Mouse (Mus musculus) erythroblast, embryonic 14.5 days (primary cell): ENCODE results near the gene Upf3a. TPM values are rescaled to one million over a fixed set of nuclear protein-coding genes. Genes with fewer than 3 reads are reported as not detected.
"Not testable (repeated sequence)": the region's sequence is repeated elsewhere in the genome, so short reads cannot be mapped to it uniquely, and the experiment has no call there.

Experiments used
- H3K27me3 ChIP-seq: 2 replicates; pipeline ENCODE4 v1.6.1; 2012; ENCODE audit warnings: inconsistent platforms; ENCODE audit not compliant: control insufficient read depth
- H3K36me3 ChIP-seq: 2 replicates; pipeline ENCODE4 v1.6.1; 2012; ENCODE audit warnings: mild to moderate bottlenecking, inconsistent platforms; ENCODE audit not compliant: control insufficient read depth
- H3K4me1 ChIP-seq: 2 replicates; pipeline ENCODE4 v1.6.1; 2012; ENCODE audit warnings: inconsistent platforms; ENCODE audit not compliant: control insufficient read depth
- H3K4me3 ChIP-seq: replicated peaks from 2 replicates; pipeline ENCODE3; 2012; ENCODE audit warnings: moderate library complexity, mild to moderate bottlenecking, inconsistent platforms
- H3K9me3 ChIP-seq: 2 replicates; pipeline ENCODE4 v1.6.1; 2012; ENCODE audit warnings: low read length, inconsistent platforms, mixed read lengths; ENCODE audit not compliant: control insufficient read depth
- GATA1 ChIP-seq: IDR thresholded peaks from 2 replicates; pipeline ENCODE4 v1.6.1; 2012; ENCODE audit warnings: low read length, inconsistent platforms, mixed read lengths
- TAL1 ChIP-seq: IDR thresholded peaks from 3 replicates; pipeline ENCODE4 v1.6.1; 2012; ENCODE audit warnings: low read length, inconsistent platforms, mixed read lengths
- polyA plus RNA-seq: library from polyadenylated mRNA; stranded (reverse); fragments of >175 nt; gene quantifications from 2 replicates; pipeline ENCODE4 v1.2.3, GENCODE M21; 2012

The Upf3a gene
- polyA plus RNA-seq = 3.7 and 3.9 TPM in 2 replicates

- H3K4me1 ChIP-seq = peaks cover 31% of the 10 kb centered on the region
- no peak for TF ChIP-seq GATA1
- no peak for TF ChIP-seq TAL1
- peak within 1 kb of the TSS; percentile 86 for H3K4me3 ChIP-seq
- H3K36me3 ChIP-seq = peaks cover 39% of the 10 kb centered on the region
- no peaks in the 10 kb centered on the region for H3K27me3 ChIP-seq
- H3K9me3 ChIP-seq = no peaks in the 10 kb centered on the region
Measured at GRCm38 (mm10) chr8:13785250-13785763, at the start of gene Upf3a. Gene Upf3a, plus strand, starts transcription at chr8:13785615.

GRCm38 (mm10) chr8:13740323-13740770 lies 45.1 kb upstream of the Upf3a start:
- H3K36me3 ChIP-seq = no peaks in the 10 kb centered on the region
- no peaks in the 10 kb centered on the region for H3K27me3 ChIP-seq
- TF ChIP-seq TAL1 (no peak), GATA1 (no peak)
- H3K9me3 ChIP-seq = no peaks in the 10 kb centered on the region
- peaks cover 42% of the 10 kb centered on the region for H3K4me1 ChIP-seq
- H3K4me3 ChIP-seq = peak overlapping the region; percentile 35

- H3K4me1 ChIP-seq = peaks cover 42% of the 10 kb centered on the region
- H3K27me3 ChIP-seq = no peaks in the 10 kb centered on the region
- TF ChIP-seq GATA1 (peak; percentile 70; the same call in 1 of the 2 replicates), TAL1 (peak; percentile 73)
- peak overlapping the region; percentile 39 for H3K4me3 ChIP-seq
- no peaks in the 10 kb centered on the region for H3K36me3 ChIP-seq
- no peaks in the 10 kb centered on the region for H3K9me3 ChIP-seq
Measured at GRCm38 (mm10) chr8:13740817-13741613, 44.4 kb upstream of the Upf3a start.

- not testable (repeated sequence) for H3K36me3 ChIP-seq, H3K27me3 ChIP-seq, H3K4me3 ChIP-seq, H3K9me3 ChIP-seq
- peaks cover 16% of the 10 kb centered on the region for H3K4me1 ChIP-seq
Measured at GRCm38 (mm10) chr8:13746212-13746611, 39.2 kb upstream of the Upf3a start.

- Histone ChIP-seq H3K4me3 (no peak overlapping the region), H3K36me3 (no peaks in the 10 kb centered on the region), H3K4me1 (peaks cover 2% of the 10 kb centered on the region), H3K27me3 (peaks cover 3% of the 10 kb centered on the region; the same call in 1 of the 2 replicates), H3K9me3 (no peaks in the 10 kb centered on the region)
- no peak for TF ChIP-seq GATA1
- TF ChIP-seq TAL1 = no peak
Measured at GRCm38 (mm10) chr8:13747626-13748025, 37.8 kb upstream of the Upf3a start.

- Histone ChIP-seq H3K9me3 (no peaks in the 10 kb centered on the region), H3K36me3 (no peaks in the 10 kb centered on the region), H3K4me3 (no peak overlapping the region), H3K4me1 (peaks cover 16% of the 10 kb centered on the region), H3K27me3 (peaks cover 2% of the 10 kb centered on the region; the same call in 1 of the 2 replicates)
- TF ChIP-seq GATA1 (no peak), TAL1 (no peak)
Measured at GRCm38 (mm10) chr8:13753680-13754079, 31.7 kb upstream of the Upf3a start.

- H3K36me3 ChIP-seq = peaks cover 17% of the 10 kb centered on the region
- no peak for TF ChIP-seq GATA1
- TF ChIP-seq TAL1 = no peak
- H3K9me3 ChIP-seq = no peaks in the 10 kb centered on the region
Measured at GRCm38 (mm10) chr8:13756480-13756879, 28.9 kb upstream of the Upf3a start.

GRCm38 (mm10) chr8:13756982-13757804 lies 28.2 kb upstream of the Upf3a start, which contains the start of gene Cdc16:
Gene Cdc16, plus strand, starts transcription at chr8:13757676.
- H3K4me3 ChIP-seq = peak within 1 kb of the TSS; percentile 83
- H3K4me1 ChIP-seq = peaks cover 22% of the 10 kb centered on the region
- TF ChIP-seq GATA1 (no peak), TAL1 (no peak)
- no peaks in the 10 kb centered on the region for H3K27me3 ChIP-seq
- H3K36me3 ChIP-seq = peaks cover 24% of the 10 kb centered on the region
- no peaks in the 10 kb centered on the region for H3K9me3 ChIP-seq

More at GRCm38 (mm10) chr8:13756480-13756879, 28.9 kb upstream of the Upf3a start:
- no peaks in the 10 kb centered on the region for H3K27me3 ChIP-seq
- H3K4me1 ChIP-seq = peaks cover 22% of the 10 kb centered on the region
- H3K4me3 ChIP-seq = no peak overlapping the region
